Mouse (Mus musculus) liver, embryonic 15.5 days (tissue): ENCODE measurements around the gene Csnk1d. TPM values are rescaled to one million over a fixed set of nuclear protein-coding genes. Genes with fewer than 3 reads are reported as not detected.

ENCODE experiments used
- polyA plus RNA-seq: library from polyadenylated mRNA; unstranded; fragments of >200 nt; fragmentation: Nextera tagmentation; extraction: Ambion mirVana; gene quantifications from 2 replicates; pipeline ENCODE4 v1.2.1, GENCODE M21; 2015

Csnk1d gene
- polyA plus RNA-seq, 1 experiment from 2014 or later = 36.1 TPM

Other genes starting within 250 kb of the Csnk1d start
- 0.94 and 2.6 TPM in 2 replicates for gene Hmga1b, start 228.5 kb downstream of the Csnk1d start, polyA plus RNA-seq
- 11.5 and 12.0 TPM in 2 replicates for gene Rfng, start 207.1 kb downstream of the Csnk1d start, polyA plus RNA-seq
- 72.0 and 77.3 TPM in 2 replicates for gene Gps1, start 207.1 kb downstream of the Csnk1d start, polyA plus RNA-seq
- gene Dus1l, start 194.9 kb downstream of the Csnk1d start, polyA plus RNA-seq = 58.3 and 61.3 TPM in 2 replicates
- 20.1 and 24.9 TPM in 2 replicates for gene Fasn, start 166.8 kb downstream of the Csnk1d start, polyA plus RNA-seq
- 1.8 TPM in 2 replicates for gene Ccdc57, start 58.5 kb downstream of the Csnk1d start, polyA plus RNA-seq
- gene Slc16a3, start 42.9 kb downstream of the Csnk1d start, polyA plus RNA-seq = 73.5 and 82.2 TPM in 2 replicates
- 0.70 and 0.97 TPM in 2 replicates for gene Cd7, start 48.1 kb upstream of the Csnk1d start, polyA plus RNA-seq
- gene Sectm1b, start 72.2 kb upstream of the Csnk1d start, polyA plus RNA-seq = 0.08 and 0.23 TPM in 2 replicates
- 0.68 and 1.7 TPM in 2 replicates for gene Sectm1a, start 89.9 kb upstream of the Csnk1d start, polyA plus RNA-seq
- 0.06 and 0.07 TPM in 2 replicates for gene Tex19.2, start 127.3 kb upstream of the Csnk1d start, polyA plus RNA-seq
- 0.09 TPM in 1 of 2 replicates, not detected in the other for gene Tex19.1, start 154.8 kb upstream of the Csnk1d start, polyA plus RNA-seq
- gene Uts2r, start 168.9 kb upstream of the Csnk1d start, polyA plus RNA-seq = 0.05 and 0.13 TPM in 2 replicates
- gene Hexdc, start 213.1 kb upstream of the Csnk1d start, polyA plus RNA-seq = 3.0 and 3.7 TPM in 2 replicates
- gene Ogfod3, start 213.4 kb upstream of the Csnk1d start, polyA plus RNA-seq = 14.3 and 16.3 TPM in 2 replicates
- gene Cybc1, start 238.0 kb upstream of the Csnk1d start, polyA plus RNA-seq = 20.5 and 20.7 TPM in 2 replicates
- gene Narf, start 245.9 kb upstream of the Csnk1d start, polyA plus RNA-seq = 117 and 136 TPM in 2 replicates